Mouse (Mus musculus): Measurements from ENCODE around the gene C530008M17Rik.

C530008M17Rik gene

GRCm38 (mm10) chr5:76792720-76793119, 136.4 kb downstream of the C530008M17Rik start:
- Histone ChIP-seq H3K9me3 (ENCODE audit: low read length) (no peaks in the 10 kb centered on the region), H3K27me3 (ENCODE audit: insufficient read depth, low read length) (peaks cover under 1% of the 10 kb centered on the region; the same call in 1 of the 2 replicates), H3K36me3 (ENCODE audit: insufficient read depth, low read length) (no peaks in the 10 kb centered on the region), H3K4me3 (replicated peaks; ENCODE audit: low read length) (no peak overlapping the region), H3K4me1 (replicated peaks; ENCODE audit: low read depth, low read length) (no peaks in the 10 kb centered on the region)
- no peak for TF ChIP-seq NANOG (IDR thresholded peaks at IDR 0.05; ENCODE audit: borderline replicate concordance, low read length)
- TF ChIP-seq CTCF (conservative IDR thresholded peaks at IDR 0.05; ENCODE audit: low read length) = no peak
- TF ChIP-seq POU5F1 (IDR thresholded peaks at IDR 0.05; ENCODE audit: borderline replicate concordance, low read length) = no peak

- Histone ChIP-seq H3K36me3 (ENCODE audit: insufficient read depth, low read length) (no peaks in the 10 kb centered on the region), H3K9me3 (ENCODE audit: low read length) (no peaks in the 10 kb centered on the region), H3K27me3 (ENCODE audit: insufficient read depth, low read length) (peaks cover 8% of the 10 kb centered on the region; the same call in 1 of the 2 replicates), H3K4me1 (replicated peaks; ENCODE audit: low read depth, low read length) (peaks cover 23% of the 10 kb centered on the region), H3K4me3 (replicated peaks; ENCODE audit: low read length) (no peak overlapping the region)
- TF ChIP-seq NANOG (IDR thresholded peaks at IDR 0.05; ENCODE audit: borderline replicate concordance, low read length) (no peak), CTCF (conservative IDR thresholded peaks at IDR 0.05; ENCODE audit: low read length) (no peak), POU5F1 (IDR thresholded peaks at IDR 0.05; ENCODE audit: borderline replicate concordance, low read length) (no peak)
Observed at GRCm38 (mm10) chr5:76798043-76798442, 141.7 kb downstream of the C530008M17Rik start.

GRCm38 (mm10) chr5:76799471-76799870, 143.2 kb downstream of the C530008M17Rik start:
- peaks cover 10% of the 10 kb centered on the region; the same call in 1 of the 2 replicates for H3K27me3 ChIP-seq (ENCODE audit: insufficient read depth, low read length)
- peaks cover 23% of the 10 kb centered on the region for H3K4me1 ChIP-seq (replicated peaks; ENCODE audit: low read depth, low read length)
- TF ChIP-seq POU5F1 (IDR thresholded peaks at IDR 0.05; ENCODE audit: borderline replicate concordance, low read length) = no peak
- no peak for TF ChIP-seq CTCF (conservative IDR thresholded peaks at IDR 0.05; ENCODE audit: low read length)
- TF ChIP-seq NANOG (IDR thresholded peaks at IDR 0.05; ENCODE audit: borderline replicate concordance, low read length) = no peak
- no peaks in the 10 kb centered on the region for H3K9me3 ChIP-seq (ENCODE audit: low read length)
- H3K36me3 ChIP-seq (ENCODE audit: insufficient read depth, low read length) = no peaks in the 10 kb centered on the region
- no peak overlapping the region for H3K4me3 ChIP-seq (replicated peaks; ENCODE audit: low read length)

- Histone ChIP-seq H3K36me3 (ENCODE audit: insufficient read depth, low read length) (no peaks in the 10 kb centered on the region), H3K27me3 (ENCODE audit: insufficient read depth, low read length) (peaks cover 13% of the 10 kb centered on the region; the same call in 1 of the 2 replicates), H3K9me3 (ENCODE audit: low read length) (no peaks in the 10 kb centered on the region), H3K4me1 (replicated peaks; ENCODE audit: low read depth, low read length) (no peaks in the 10 kb centered on the region), H3K4me3 (replicated peaks; ENCODE audit: low read length) (no peak overlapping the region)
- TF ChIP-seq CTCF (conservative IDR thresholded peaks at IDR 0.05; ENCODE audit: low read length) = no peak
- TF ChIP-seq NANOG (IDR thresholded peaks at IDR 0.05; ENCODE audit: borderline replicate concordance, low read length) = no peak
- TF ChIP-seq POU5F1 (IDR thresholded peaks at IDR 0.05; ENCODE audit: borderline replicate concordance, low read length) = no peak
Observed at GRCm38 (mm10) chr5:76809031-76809430, 152.7 kb downstream of the C530008M17Rik start.

GRCm38 (mm10) chr5:76815035-76815434, 158.7 kb downstream of the C530008M17Rik start:
- no peak for TF ChIP-seq POU5F1 (IDR thresholded peaks at IDR 0.05; ENCODE audit: borderline replicate concordance, low read length)
- TF ChIP-seq CTCF (conservative IDR thresholded peaks at IDR 0.05; ENCODE audit: low read length) = no peak
- TF ChIP-seq NANOG (IDR thresholded peaks at IDR 0.05; ENCODE audit: borderline replicate concordance, low read length) = no peak
- peaks cover 8% of the 10 kb centered on the region; the same call in 1 of the 2 replicates for H3K27me3 ChIP-seq (ENCODE audit: insufficient read depth, low read length)
- H3K4me1 ChIP-seq (replicated peaks; ENCODE audit: low read depth, low read length) = peaks cover 30% of the 10 kb centered on the region
- H3K4me3 ChIP-seq (replicated peaks; ENCODE audit: low read length) = no peak overlapping the region
- H3K9me3 ChIP-seq (ENCODE audit: low read length) = no peaks in the 10 kb centered on the region
- no peaks in the 10 kb centered on the region for H3K36me3 ChIP-seq (ENCODE audit: insufficient read depth, low read length)

- Histone ChIP-seq H3K4me3 (replicated peaks; ENCODE audit: low read length) (no peak overlapping the region), H3K4me1 (replicated peaks; ENCODE audit: low read depth, low read length) (peaks cover 30% of the 10 kb centered on the region), H3K9me3 (ENCODE audit: low read length) (no peaks in the 10 kb centered on the region), H3K27me3 (ENCODE audit: insufficient read depth, low read length) (peaks cover 6% of the 10 kb centered on the region; the same call in 1 of the 2 replicates), H3K36me3 (ENCODE audit: insufficient read depth, low read length) (no peaks in the 10 kb centered on the region)
- TF ChIP-seq CTCF (conservative IDR thresholded peaks at IDR 0.05; ENCODE audit: low read length) (no peak), NANOG (IDR thresholded peaks at IDR 0.05; ENCODE audit: borderline replicate concordance, low read length) (no peak), POU5F1 (IDR thresholded peaks at IDR 0.05; ENCODE audit: borderline replicate concordance, low read length) (no peak)
Observed at GRCm38 (mm10) chr5:76815786-76816455, 159.6 kb downstream of the C530008M17Rik start.

- no peak for TF ChIP-seq CTCF (conservative IDR thresholded peaks at IDR 0.05; ENCODE audit: low read length)
- TF ChIP-seq NANOG (IDR thresholded peaks at IDR 0.05; ENCODE audit: borderline replicate concordance, low read length) = no peak
- TF ChIP-seq POU5F1 (IDR thresholded peaks at IDR 0.05; ENCODE audit: borderline replicate concordance, low read length) = no peak
- peaks cover 34% of the 10 kb centered on the region for H3K4me1 ChIP-seq (replicated peaks; ENCODE audit: low read depth, low read length)
- no peak overlapping the region for H3K4me3 ChIP-seq (replicated peaks; ENCODE audit: low read length)
- H3K36me3 ChIP-seq (ENCODE audit: insufficient read depth, low read length) = no peaks in the 10 kb centered on the region
- no peaks in the 10 kb centered on the region for H3K9me3 ChIP-seq (ENCODE audit: low read length)
- H3K27me3 ChIP-seq (ENCODE audit: insufficient read depth, low read length) = peaks cover 8% of the 10 kb centered on the region; the same call in 1 of the 2 replicates
Observed at GRCm38 (mm10) chr5:76816748-76817147, 160.4 kb downstream of the C530008M17Rik start.

GRCm38 (mm10) chr5:76817678-76818077, 161.4 kb downstream of the C530008M17Rik start:
- Histone ChIP-seq H3K27me3 (ENCODE audit: insufficient read depth, low read length) (peaks cover 16% of the 10 kb centered on the region), H3K9me3 (ENCODE audit: low read length) (no peaks in the 10 kb centered on the region), H3K36me3 (ENCODE audit: insufficient read depth, low read length) (no peaks in the 10 kb centered on the region), H3K4me1 (replicated peaks; ENCODE audit: low read depth, low read length) (peaks cover 43% of the 10 kb centered on the region), H3K4me3 (replicated peaks; ENCODE audit: low read length) (peak overlapping the region; percentile 45)
- TF ChIP-seq POU5F1 (IDR thresholded peaks at IDR 0.05; ENCODE audit: borderline replicate concordance, low read length) (no peak), NANOG (IDR thresholded peaks at IDR 0.05; ENCODE audit: borderline replicate concordance, low read length) (no peak), CTCF (conservative IDR thresholded peaks at IDR 0.05; ENCODE audit: low read length) (no peak)

Data from E14TG2a.4 (cell line).